Mouse (Mus musculus) gastrocnemius, postnatal 25 days (tissue): Measurements from ENCODE around the gene Tmem219. TPM values are rescaled to one million over a fixed set of nuclear protein-coding genes. Genes with fewer than 3 reads are reported as not detected.
A peak's percentile ranks its signal among the peaks of the same experiment; 100 is the strongest.

Experiments used
- DNase-seq: peaks from one replicate; pipeline ENCODE4 v3.0.0; 2022
- long read RNA-seq, 2 experiments: library from polyadenylated mRNA; stranded (forward); transcript quantifications; one replicate each; pipeline ENCODE4 v2.0.0; 2021
- total RNA-seq, 2 experiments: library from RNA; stranded (reverse); gene quantifications; 1 replicate in 1 of 2; 2 replicates in 1 of 2; pipeline ENCODE4 v1.2.3; 2021

Gene Tmem219
- 1 to 10 TPM; 8.2 to 9.1 TPM for total RNA-seq
- long read RNA-seq, experiment 1, partial matches to known transcripts = 0 of 15 reads
- long read RNA-seq, experiment 1, other reads (novel, unspliced or antisense) = 6 of 15 reads
- long read RNA-seq, experiment 2, partial matches to known transcripts = 0 of 8 reads
- long read RNA-seq, experiment 2, other reads (novel, unspliced or antisense) = 2 of 8 reads

GRCm38 (mm10) chr7:126922624-126923060 lies at the start of gene Tmem219:
Tmem219 (minus strand) TSS chr7:126922917.
- DNase-seq = peak; percentile 63

- no peak for DNase-seq
Measured at GRCm38 (mm10) chr7:126967361-126967760, 44.6 kb upstream of the Tmem219 start.

- no peak for DNase-seq
Measured at GRCm38 (mm10) chr7:126965568-126965967, 42.9 kb upstream of the Tmem219 start.

- no peak for DNase-seq
Measured at GRCm38 (mm10) chr7:126963548-126964286, 41.0 kb upstream of the Tmem219 start.

GRCm38 (mm10) chr7:126961965-126962364 lies 39.2 kb upstream of the Tmem219 start:
- no peak for DNase-seq

GRCm38 (mm10) chr7:126961095-126961494 lies 38.4 kb upstream of the Tmem219 start:
- DNase-seq = no peak

- DNase-seq = no peak
Measured at GRCm38 (mm10) chr7:126959780-126960179, 37.1 kb upstream of the Tmem219 start.

GRCm38 (mm10) chr7:126955125-126955524 lies 32.4 kb upstream of the Tmem219 start:
- no peak for DNase-seq

GRCm38 (mm10) chr7:126952646-126953045 lies 29.9 kb upstream of the Tmem219 start:
- no peak for DNase-seq

GRCm38 (mm10) chr7:126951741-126952140 lies 29.0 kb upstream of the Tmem219 start:
- DNase-seq = no peak

- no peak for DNase-seq
Measured at GRCm38 (mm10) chr7:126950647-126951615, 28.2 kb upstream of the Tmem219 start.

- peak; percentile 81 for DNase-seq
Measured at GRCm38 (mm10) chr7:126949793-126950646, 27.3 kb upstream of the Tmem219 start, which contains the start of gene Sez6l2. Sez6l2 (plus strand) TSS chr7:126950563.

- no peak for DNase-seq
Measured at GRCm38 (mm10) chr7:126949403-126949792, 26.7 kb upstream of the Tmem219 start, which contains the start of gene Asphd1. Asphd1 (minus strand) TSS chr7:126949582.

- no peak for DNase-seq
Measured at GRCm38 (mm10) chr7:126948626-126949025, 25.9 kb upstream of the Tmem219 start.

GRCm38 (mm10) chr7:126946530-126946929 lies 23.8 kb upstream of the Tmem219 start:
- DNase-seq = no peak

GRCm38 (mm10) chr7:126941801-126942200 lies 19.1 kb upstream of the Tmem219 start:
- DNase-seq = no peak

- DNase-seq = no peak
Measured at GRCm38 (mm10) chr7:126941171-126941570, 18.5 kb upstream of the Tmem219 start.

GRCm38 (mm10) chr7:126932652-126933051 lies 9.9 kb upstream of the Tmem219 start:
- DNase-seq = no peak

- no peak for DNase-seq
Measured at GRCm38 (mm10) chr7:126929046-126929445, 6.3 kb upstream of the Tmem219 start.

- DNase-seq = peak; percentile 91
Measured at GRCm38 (mm10) chr7:126928384-126929037, 5.8 kb upstream of the Tmem219 start, which contains the start of gene Kctd13. Kctd13 (plus strand) TSS chr7:126928879.

GRCm38 (mm10) chr7:126926299-126926698 lies 3.6 kb upstream of the Tmem219 start:
- DNase-seq = no peak
